Mouse (Mus musculus) olfactory bulb, adult 2 months (tissue): Measurements from ENCODE around the gene 2310030G06Rik.

Source experiments
- CTCF ChIP-seq: fragments of 200-500 bp; IDR thresholded peaks from 2 replicates; pipeline ENCODE4 v1.5.1; 2012; ENCODE audit warnings: low read depth, mild to moderate bottlenecking, low read length, moderate library complexity; ENCODE audit not compliant: insufficient read depth
- POLR2A ChIP-seq: fragments of 200-500 bp; IDR thresholded peaks from 2 replicates; pipeline ENCODE4 v1.6.1; 2012; ENCODE audit warnings: mild to moderate bottlenecking, low read depth, low read length, moderate library complexity; ENCODE audit not compliant: insufficient read depth

DNA sequence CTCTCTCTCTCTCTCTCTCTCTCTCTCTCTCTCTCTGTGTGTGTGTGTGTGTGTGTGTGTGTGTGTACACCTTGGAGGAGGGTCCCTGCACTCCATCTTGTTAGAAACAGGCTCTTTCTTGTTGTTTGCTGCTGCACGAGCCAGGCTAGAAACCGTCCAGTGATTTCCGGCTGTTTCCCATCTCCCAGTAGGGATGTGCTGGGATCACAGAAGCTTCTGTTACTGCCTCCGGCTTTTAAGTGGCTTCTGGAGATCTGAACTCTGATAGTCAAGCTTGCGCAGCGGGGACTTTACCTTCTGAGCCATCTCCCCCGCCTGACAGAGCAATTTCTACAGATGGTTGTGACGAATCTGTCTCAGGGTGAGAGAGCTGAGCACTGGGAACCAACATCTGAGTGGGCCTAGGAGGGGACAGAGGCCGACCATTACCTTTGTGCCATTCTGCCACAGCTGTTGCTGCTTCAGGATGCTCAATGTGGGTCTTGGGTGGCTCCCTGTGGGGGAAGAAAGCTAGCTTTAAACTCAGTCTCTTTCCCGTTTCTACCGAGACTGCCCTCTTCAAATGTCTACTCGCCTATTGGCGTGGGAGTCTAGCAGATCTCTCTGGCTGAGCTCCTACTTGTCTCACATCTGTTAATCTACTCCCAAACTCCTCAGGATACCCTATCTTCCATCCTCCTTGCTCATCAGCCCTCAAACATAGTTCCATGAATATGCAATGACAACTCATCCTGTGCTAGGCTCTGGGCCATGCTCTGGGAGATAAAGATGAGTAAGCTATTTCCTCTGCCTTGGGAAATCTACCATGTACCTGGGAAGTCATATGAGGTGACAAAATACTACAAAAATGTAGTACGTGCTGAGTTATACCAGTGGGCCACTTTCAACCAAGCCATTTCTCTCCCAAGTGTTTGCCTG, 5.2 kb downstream of the 2310030G06Rik start:
- TF ChIP-seq CTCF, result no peak
- TF ChIP-seq POLR2A, result no peak
